Mouse (Mus musculus): ENCODE data around the gene Cep19. TPM values are rescaled to one million over a fixed set of nuclear protein-coding genes. Genes with fewer than 3 reads are reported as not detected.

Gene Cep19
- total and polyA plus RNA-seq, 3 experiments = 7.1 to 8.7 TPM; not detected in 1

GRCm38 (mm10) chr16:32110951-32111699, 11.5 kb downstream of the Cep19 start:
- H3K9me3 ChIP-seq (replicated peaks; ENCODE audit: insufficient read depth, low read length) = no peaks in the 10 kb centered on the region
- no peaks in the 10 kb centered on the region for H3K27me3 ChIP-seq (ENCODE audit: control insufficient read depth in 1 of 2, insufficient read depth in 2 of 2, low read length in 2 of 2)
- peaks cover 0 to 18% of the 10 kb centered on the region in 2 experiments; a peak in 2 of 4 replicates for H3K36me3 ChIP-seq (ENCODE audit: control insufficient read depth in 1 of 2, insufficient read depth in 2 of 2, low read length in 2 of 2)
- no peak overlapping the region for H3K27ac ChIP-seq (ENCODE audit: control insufficient read depth, low read depth, low read length)
- peak; percentile 55 for DNase-seq (ENCODE audit: low read depth, low spot score)
- H3K79me2 ChIP-seq (ENCODE audit: control insufficient read depth, insufficient read depth, low read length, poor library complexity) = no peaks in the 10 kb centered on the region
- H3K4me1 ChIP-seq (ENCODE audit: control insufficient read depth in 1 of 2, insufficient read depth in 2 of 2, low read length in 2 of 2) = peaks cover 2 to 26% of the 10 kb centered on the region in 2 experiments
- TF ChIP-seq MXI1 (IDR thresholded peaks at IDR 0.05; ENCODE audit: low read depth, low read length) (peak; percentile 23; the same call in 1 of the 2 replicates), ZNF384 (IDR thresholded peaks at IDR 0.05; ENCODE audit: low read depth, low read length) (no peak), RAD21 (IDR thresholded peaks at IDR 0.05; ENCODE audit: low read depth, low read length) (peak; percentile 46), ETS1 (IDR thresholded peaks at IDR 0.05; ENCODE audit: low read depth, low read length) (no peak), USF1 (IDR thresholded peaks at IDR 0.05; ENCODE audit: low read depth, low read length) (no peak), CTCF (IDR thresholded peaks at IDR 0.05 in 2 of 3, conservative IDR thresholded peaks at IDR 0.05 in 1 of 3; ENCODE audit: control insufficient read depth in 1 of 3, insufficient read depth in 1 of 3, low read depth in 2 of 3, low read length in 3 of 3, poor library complexity in 1 of 3, severe bottlenecking in 1 of 3) (peak in 2 of 3 experiments; percentile 2 to 50; a peak in 2 of 6 replicates), SMC3 (IDR thresholded peaks at IDR 0.05; ENCODE audit: low read depth, low read length) (peak; percentile 39), ZC3H11A (IDR thresholded peaks at IDR 0.05; ENCODE audit: low read depth, low read length) (peak; percentile 8; the same call in 1 of the 2 replicates), MAX (IDR thresholded peaks at IDR 0.05; ENCODE audit: low read length) (0 out of 2 replicates have a peak, but pooled peaks have one; percentile 27), MYC (IDR thresholded peaks at IDR 0.05; ENCODE audit: low read depth, low read length) (no peak), ELF1 (IDR thresholded peaks at IDR 0.05; ENCODE audit: low read depth, low read length) (no peak)
- H3K4me3 ChIP-seq (ENCODE audit: control insufficient read depth in 1 of 2, insufficient read depth in 1 of 2, low read depth in 2 of 2, low read length in 2 of 2) = no peak overlapping the region
- H3K9ac ChIP-seq (ENCODE audit: control insufficient read depth, low read depth, low read length, poor library complexity, severe bottlenecking) = no peak overlapping the region

- H3K4me3 ChIP-seq (ENCODE audit: control insufficient read depth in 1 of 2, insufficient read depth in 1 of 2, low read depth in 2 of 2, low read length in 2 of 2) = peak overlapping the region; percentile 47 to 51
- peak; percentile 94 for DNase-seq (ENCODE audit: low read depth, low spot score)
- H3K9ac ChIP-seq (ENCODE audit: control insufficient read depth, low read depth, low read length, poor library complexity, severe bottlenecking) = peak overlapping the region; percentile 67
- TF ChIP-seq KAT2A (conservative IDR thresholded peaks at IDR 0.05; ENCODE audit: low read depth, low read length) (no peak; the same call in 1 of the 2 replicates), NELFE (IDR thresholded peaks at IDR 0.05; ENCODE audit: low read depth, low read length) (peak; percentile 55; the same call in 1 of the 2 replicates), USF2 (IDR thresholded peaks at IDR 0.05; ENCODE audit: borderline replicate concordance in 1 of 2, insufficient read depth in 1 of 2, low read depth in 1 of 2, low read length in 2 of 2) (peak; percentile 23 to 61; a peak in 3 of 4 replicates), ELF1 (IDR thresholded peaks at IDR 0.05; ENCODE audit: low read depth, low read length) (peak; percentile 46; the same call in 1 of the 2 replicates), CHD2 (IDR thresholded peaks at IDR 0.05; ENCODE audit: low read length) (no peak), MYC (IDR thresholded peaks at IDR 0.05; ENCODE audit: low read depth, low read length) (peak; percentile 95), E2F4 (IDR thresholded peaks at IDR 0.05; ENCODE audit: borderline replicate concordance, low read depth, low read length) (no peak), JUND (IDR thresholded peaks at IDR 0.05; ENCODE audit: low read depth, low read length) (no peak), ETS1 (IDR thresholded peaks at IDR 0.05; ENCODE audit: low read depth, low read length) (peak; percentile 69), EP300 (IDR thresholded peaks at IDR 0.05; ENCODE audit: low read depth in 1 of 2, low read length in 2 of 2) (peak; percentile 57 to 59; a peak in 2 of 4 replicates), TAL1 (IDR thresholded peaks at IDR 0.05; ENCODE audit: low read length) (no peak), GATA1 (IDR thresholded peaks at IDR 0.05; ENCODE audit: low read depth, low read length) (peak; percentile 45; the same call in 1 of the 2 replicates), SMC3 (IDR thresholded peaks at IDR 0.05; ENCODE audit: low read depth, low read length) (peak; percentile 5; the same call in 1 of the 2 replicates), MEF2A (IDR thresholded peaks at IDR 0.05; ENCODE audit: extremely low read depth, insufficient replicate concordance, low read depth, low read length, poor library complexity, severe bottlenecking) (no peak), ZMIZ1 (IDR thresholded peaks at IDR 0.05; ENCODE audit: low read depth, low read length) (no peak), TBP (IDR thresholded peaks at IDR 0.05; ENCODE audit: low read depth, low read length) (0 out of 2 replicates have a peak, but pooled peaks have one; percentile 28), HCFC1 (IDR thresholded peaks at IDR 0.05; ENCODE audit: low read depth, low read length) (peak; percentile 18; the same call in 1 of the 2 replicates), GABPA (IDR thresholded peaks at IDR 0.05; ENCODE audit: low read depth, low read length) (no peak), CTCF (IDR thresholded peaks at IDR 0.05 in 2 of 3, conservative IDR thresholded peaks at IDR 0.05 in 1 of 3; ENCODE audit: control insufficient read depth in 1 of 3, insufficient read depth in 1 of 3, low read depth in 2 of 3, low read length in 3 of 3, poor library complexity in 1 of 3, severe bottlenecking in 1 of 3) (no peak), ZC3H11A (IDR thresholded peaks at IDR 0.05; ENCODE audit: low read depth, low read length) (no peak), MYB (IDR thresholded peaks at IDR 0.05; ENCODE audit: low read depth, low read length) (no peak)
Observed at GRCm38 (mm10) chr16:32113541-32114218, 14.1 kb downstream of the Cep19 start.

More at GRCm38 (mm10) chr16:32113541-32114218, 14.1 kb downstream of the Cep19 start:
- peaks cover 0 to 13% of the 10 kb centered on the region in 2 experiments; a peak in 2 of 4 replicates for H3K36me3 ChIP-seq (ENCODE audit: control insufficient read depth in 1 of 2, insufficient read depth in 2 of 2, low read length in 2 of 2)
- H3K9me3 ChIP-seq (replicated peaks; ENCODE audit: insufficient read depth, low read length) = no peaks in the 10 kb centered on the region
- peaks cover 2 to 23% of the 10 kb centered on the region in 2 experiments for H3K4me1 ChIP-seq (ENCODE audit: control insufficient read depth in 1 of 2, insufficient read depth in 2 of 2, low read length in 2 of 2)
- H3K27me3 ChIP-seq (ENCODE audit: control insufficient read depth in 1 of 2, insufficient read depth in 2 of 2, low read length in 2 of 2) = no peaks in the 10 kb centered on the region
- H3K27ac ChIP-seq (ENCODE audit: control insufficient read depth, low read depth, low read length) = peak overlapping the region; percentile 94
- no peaks in the 10 kb centered on the region for H3K79me2 ChIP-seq (ENCODE audit: control insufficient read depth, insufficient read depth, low read length, poor library complexity)
